Mouse (Mus musculus): ENCODE data around the gene Fkbp9.

The Fkbp9 gene

DNA sequence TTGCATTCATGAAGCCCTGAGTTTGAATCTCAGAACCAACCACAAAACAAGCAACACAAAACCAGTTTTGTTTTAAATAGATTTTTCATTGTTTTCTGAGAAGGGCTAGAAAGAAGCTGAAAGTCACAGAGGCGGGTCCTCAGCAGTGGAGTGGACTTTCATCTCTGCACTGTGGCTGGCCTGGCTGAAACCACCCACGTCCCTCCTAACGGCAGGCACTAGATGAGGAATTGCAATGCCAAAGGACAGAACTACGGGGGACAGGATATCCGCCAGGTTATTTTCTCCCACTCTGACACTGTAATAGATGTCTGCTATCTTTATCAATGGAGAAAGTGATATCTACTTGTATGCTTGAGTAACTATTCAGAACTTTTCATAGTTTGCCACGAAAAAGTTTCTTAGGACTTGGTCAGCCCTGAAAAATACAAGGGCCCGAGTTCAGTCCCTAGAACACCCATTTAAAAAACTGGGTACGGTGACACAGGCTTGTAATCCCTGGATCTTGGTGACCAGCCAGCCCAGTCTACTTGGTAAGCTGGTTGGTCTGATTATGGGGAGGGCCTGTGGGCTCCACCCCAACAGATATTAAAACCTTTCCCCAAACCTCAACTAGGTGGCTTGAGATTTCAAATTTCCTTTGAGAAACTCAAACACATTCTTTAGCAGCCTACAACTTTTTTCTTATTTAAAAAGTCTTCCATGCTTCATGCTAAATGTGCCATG lies 74.4 kb downstream of the Fkbp9 start:
- DNase-seq = peak; percentile 70 to 79

DNA sequence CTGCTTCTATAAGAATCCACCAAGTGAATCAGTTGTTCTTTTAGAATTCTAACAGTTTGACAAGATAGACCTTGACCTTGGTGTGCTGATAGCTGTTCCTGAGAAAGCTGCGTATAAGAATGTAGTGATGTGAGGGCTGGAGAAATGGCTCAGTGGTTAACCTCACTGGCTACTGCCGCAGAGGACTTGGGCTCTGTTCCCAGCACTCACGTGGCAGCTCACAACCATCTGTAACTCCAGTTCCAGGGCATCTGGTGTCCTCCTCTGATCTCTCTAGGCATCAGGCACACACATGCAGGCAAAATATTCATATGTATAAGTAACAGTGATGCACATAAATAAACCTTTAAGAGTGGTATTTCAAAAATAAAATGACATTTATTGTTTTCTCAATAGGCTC lies 76.1 kb downstream of the Fkbp9 start:
- DNase-seq = no peak

DNA sequence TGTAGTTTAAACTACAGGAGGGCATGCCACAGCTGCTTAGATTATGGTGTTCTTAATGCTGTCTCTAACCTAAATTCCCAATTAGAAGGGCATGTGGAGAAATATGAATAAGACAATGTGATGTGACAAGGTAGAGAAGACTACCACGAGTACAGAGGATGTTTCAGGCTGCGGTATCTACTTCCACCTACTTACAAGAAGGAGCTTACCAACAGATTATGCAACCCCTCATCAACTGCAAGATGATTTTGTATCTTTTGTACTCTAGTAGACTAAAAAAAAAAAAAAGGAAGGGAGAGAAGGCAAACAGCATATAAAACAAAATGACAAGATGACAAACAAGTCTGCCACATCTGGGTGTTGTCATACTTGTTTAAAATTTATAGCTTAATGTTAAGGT lies 76.5 kb downstream of the Fkbp9 start:
- no peak for DNase-seq

DNA sequence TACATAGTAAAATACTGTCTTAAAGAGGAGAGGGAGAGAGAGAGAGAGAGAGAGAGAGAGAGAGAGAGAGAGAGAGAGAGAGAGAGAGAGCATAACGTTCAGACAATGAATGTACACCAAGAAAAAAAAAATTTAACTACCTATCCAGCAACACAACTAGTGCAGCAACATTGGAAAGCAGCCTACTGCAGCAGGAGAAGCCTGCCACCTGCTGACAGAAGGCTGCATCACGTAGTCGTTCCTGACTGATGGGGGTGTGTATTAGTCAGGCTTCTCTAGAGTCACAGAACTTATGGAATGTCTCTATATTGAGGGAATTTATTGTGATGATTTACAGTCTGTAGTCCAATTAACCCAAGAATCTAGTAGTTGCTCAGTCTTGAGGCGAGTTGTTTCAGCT lies 77.1 kb downstream of the Fkbp9 start:
- peak; percentile 78 to 87 for DNase-seq

DNA sequence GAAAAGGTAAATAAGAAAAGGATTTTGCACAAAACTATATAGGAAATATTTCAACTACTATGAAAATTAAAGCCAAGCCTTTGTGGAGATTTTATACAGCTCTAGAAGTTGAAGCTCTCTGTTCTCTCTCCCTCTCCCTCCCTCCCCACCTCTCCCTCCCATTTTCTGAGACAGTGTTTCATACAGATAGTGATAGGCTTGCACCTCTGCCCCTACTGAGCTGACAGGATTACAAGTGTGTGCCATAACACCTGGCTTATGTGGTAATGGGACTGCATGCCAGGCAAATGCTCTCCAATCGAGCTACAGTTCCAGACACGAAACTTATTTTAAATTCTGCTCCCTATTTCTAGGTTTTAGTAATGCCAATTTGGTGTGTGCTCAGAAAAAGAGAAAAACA lies 79.1 kb downstream of the Fkbp9 start:
- no peak for DNase-seq

DNA sequence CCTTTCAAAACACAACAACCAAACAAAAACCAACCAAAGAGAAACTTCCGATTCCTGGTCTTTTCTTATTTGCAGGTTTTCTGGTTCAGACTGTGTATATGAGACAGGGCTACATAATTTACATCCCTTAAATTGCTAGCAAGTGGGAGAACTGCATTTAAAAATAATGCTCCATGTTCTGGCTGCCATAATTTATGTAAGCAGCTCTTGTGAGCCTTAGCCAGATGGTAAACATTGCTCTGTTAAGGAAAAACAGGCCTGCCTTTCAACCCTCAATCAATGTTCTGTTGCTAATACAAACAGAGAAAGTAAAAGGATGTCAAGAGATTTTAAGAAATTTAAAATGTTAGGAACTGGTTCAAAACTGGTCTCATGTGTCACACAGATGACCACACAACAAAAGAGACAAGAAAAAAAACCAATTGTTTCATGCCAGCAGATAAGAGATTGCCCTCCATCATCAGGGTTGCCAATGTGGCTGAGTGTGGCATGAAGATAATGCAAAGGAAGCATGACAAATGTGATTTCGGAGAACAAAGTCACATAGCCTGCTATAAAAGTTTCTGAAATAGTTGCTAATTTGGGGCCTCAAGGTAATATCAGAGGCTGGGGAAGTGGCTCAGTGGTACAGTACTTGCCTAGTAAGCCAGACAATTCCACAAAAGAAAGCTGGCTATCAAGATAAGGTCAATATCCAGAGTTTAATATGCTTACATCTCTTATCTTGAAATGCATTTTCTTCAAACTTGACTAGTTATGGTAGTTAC lies 81.4 kb downstream of the Fkbp9 start:
- no peak for DNase-seq

DNA sequence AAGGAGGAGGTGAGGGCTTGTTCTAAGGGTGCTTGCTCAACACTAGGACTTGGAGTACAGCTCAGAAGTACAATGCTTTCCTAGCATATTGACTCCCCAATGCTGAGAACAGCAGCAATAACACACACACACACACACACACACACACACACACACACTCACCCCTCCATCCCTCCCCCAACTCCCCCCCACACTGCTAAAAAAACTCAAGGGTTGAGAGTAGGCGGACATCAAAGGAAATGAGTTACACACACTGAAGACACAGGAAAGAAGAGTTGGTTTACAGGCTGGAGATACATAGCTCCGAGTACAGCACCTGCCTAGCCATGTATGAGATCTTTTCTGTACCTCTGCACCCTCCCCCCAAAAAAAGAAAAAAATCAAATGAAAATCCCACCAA lies 84.4 kb downstream of the Fkbp9 start:
- no peak for DNase-seq

DNA sequence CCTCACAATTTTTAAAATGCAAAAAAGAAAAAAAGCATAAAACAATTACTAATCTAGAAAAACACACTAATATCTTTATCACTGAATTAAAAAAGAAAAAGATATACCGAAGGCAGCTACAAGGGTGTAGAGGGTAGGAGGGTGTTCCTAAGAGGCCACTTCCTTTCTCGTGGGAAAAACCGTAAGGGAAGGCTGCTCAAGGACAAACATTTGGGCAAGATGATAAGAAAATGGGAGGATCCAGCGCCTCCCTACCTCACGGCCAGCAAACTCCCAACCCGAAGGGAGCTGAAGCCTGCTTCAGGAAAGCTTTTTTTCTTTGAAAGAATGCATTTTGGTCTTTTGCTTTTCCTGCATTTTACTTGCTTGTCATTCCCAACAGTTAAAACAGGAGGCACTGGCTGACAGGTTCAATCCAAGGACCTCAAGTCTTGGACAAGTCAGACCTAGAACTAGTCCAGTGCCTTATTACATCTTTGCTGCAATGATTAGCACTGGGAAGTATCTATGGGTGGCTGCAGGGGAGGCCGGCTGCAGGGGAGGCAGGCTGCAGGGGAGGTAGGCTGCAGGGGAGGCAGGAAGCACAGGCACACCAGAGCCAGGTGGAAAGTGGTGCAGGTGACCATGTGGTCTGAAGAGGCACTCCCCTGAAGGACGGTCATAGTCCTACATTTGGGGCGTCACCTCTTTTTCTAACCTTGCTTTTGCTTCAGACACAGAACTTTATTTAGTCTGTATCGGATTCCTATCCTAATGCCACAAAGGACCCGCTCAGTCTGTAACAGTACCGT lies 85.9 kb downstream of the Fkbp9 start:
- DNase-seq = no peak

DNA sequence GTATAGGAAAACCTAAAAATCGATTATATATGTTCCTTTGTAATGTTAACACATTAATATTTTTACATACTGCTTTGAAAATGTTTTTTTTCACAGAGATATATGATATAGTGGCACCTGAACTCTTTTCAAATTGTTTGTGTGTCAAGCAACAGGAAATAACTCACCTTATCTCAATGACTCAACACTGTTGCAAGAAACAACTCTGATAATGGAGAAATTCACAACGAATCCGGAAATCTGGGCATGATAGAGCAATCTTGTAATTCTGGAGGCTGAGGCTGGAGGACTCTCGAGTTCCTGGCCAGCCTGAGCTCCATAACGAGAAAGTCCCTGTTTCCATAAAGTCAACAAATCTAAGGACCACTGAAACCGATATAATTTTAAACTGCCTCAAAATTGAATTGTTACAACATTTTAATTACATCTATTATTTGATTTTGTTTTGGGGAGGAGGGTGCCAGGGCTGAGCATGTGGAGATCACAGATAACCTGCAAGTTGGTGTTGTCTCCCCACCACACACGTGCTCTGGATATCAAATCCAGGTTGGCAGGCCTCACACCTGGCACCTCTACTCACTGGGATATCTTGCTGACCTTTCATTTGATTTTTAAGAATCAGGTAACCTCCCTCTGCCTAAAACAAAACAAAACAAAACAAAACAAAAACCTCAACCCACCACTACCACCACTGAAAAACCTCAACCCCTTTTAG lies 87.6 kb downstream of the Fkbp9 start:
- DNase-seq = no peak

DNA sequence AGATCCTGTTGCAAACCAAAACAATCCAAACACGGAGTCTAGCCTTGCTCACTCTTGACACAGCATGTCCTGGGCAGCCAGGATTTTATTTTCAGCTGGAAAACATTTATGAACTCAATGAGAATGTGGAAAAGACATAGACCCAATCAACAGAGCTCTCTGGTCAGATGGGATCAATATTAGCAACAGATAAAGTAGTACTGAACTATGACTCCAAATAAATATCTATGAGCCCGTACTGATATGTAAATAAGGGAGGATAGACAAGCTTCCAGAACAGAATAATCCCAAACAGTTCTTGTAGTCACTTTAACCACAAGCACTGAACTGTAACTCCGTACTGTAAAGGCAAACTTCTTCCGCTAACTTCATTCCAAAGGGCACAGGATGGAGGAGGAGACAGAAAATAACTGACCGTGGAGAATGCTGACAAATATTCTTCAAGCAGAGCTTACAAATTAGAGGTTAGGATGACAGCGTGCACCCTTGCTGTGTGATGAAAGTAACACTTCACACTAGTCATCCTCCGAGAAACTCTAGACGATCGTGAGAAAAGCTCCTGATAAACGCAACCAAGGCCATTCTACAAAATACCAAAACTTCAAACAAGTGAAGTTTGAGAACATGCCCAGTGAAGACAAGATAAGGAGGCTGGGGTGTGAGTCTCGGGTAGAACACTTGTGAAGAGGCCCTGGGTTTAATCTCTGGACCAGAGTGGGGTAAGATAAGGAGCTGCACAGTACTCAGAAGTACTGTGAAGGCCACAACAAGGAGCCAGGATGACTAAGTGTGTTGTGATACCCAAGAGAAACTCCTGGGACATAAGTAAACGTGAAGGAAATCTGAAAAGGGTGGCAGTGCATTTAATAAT lies 88.6 kb downstream of the Fkbp9 start:
- peak; percentile 56 to 82 for DNase-seq

DNA sequence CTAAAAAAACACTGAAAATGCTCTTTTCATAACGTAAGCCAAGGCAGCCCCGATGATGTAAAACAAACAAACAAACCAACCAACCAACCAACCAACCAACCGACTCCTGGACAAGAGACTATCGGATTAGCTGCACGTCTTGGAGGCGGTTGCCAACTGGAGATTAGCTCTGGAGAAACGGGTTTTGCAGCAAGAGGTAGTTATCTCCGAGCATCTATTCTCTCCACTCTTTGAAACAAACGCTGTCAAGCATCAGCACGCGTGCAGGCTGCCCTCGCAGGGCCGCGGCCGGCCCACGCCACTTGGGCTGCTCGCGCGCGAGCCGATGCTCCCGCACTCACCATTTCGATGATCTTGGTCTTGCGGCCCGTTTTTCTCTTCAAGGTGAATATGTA lies 91.5 kb downstream of the Fkbp9 start:
- no peak for DNase-seq

DNA sequence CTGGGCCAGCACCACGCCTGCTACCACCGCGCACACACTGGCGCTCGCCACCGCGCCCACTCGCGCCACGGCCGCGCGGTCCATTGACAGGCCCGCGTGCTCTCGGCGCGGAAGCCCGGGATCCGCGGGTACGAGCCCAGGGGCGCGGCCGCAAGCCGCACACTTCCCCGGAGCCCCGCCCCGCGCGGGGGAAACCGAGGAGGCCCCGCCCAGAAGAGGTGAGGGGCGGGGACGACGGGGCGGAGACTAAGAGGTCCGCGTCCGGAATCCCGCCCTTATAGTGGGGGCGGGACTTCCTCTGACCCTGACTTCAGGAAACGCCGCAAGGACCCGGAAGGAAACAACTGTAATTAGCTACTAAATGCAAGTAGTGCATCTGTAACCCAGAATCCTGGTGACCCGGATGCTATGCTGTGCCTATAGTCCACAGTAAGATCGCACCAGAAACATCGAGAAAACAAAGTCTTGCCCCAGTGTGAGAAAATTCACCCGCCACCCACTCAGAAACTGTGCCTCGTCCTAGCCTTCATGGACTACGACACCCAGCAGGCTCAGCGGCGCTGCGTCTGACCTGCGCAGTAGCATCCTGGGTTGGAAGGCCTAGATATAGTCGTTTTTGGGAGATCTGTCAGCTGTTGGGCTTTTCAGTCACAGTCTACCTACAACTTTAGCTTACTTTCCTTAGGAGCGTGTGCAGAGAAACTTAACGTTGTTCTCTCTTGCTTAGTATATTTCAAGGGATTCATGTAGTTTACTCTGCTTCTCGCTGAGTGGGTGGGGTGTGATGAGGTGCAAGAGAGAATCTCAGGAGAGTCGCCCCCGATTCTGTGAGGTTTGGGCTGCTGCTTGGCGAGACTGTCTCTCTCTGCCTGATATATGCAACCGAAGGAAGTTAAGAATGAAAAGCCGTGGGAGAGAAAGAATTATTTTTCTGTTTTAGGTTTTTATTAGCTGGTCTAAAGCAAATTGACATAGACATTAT lies 92.2 kb downstream of the Fkbp9 start, which contains the start of the genes Nt5c3 and Vmn1r4:
Nt5c3 (minus strand) TSS at position 207 of the 982 bp plus-strand sequence.
Vmn1r4 (plus strand) TSS at position 290 of the 982 bp plus-strand sequence.
- DNase-seq = peak; percentile 95 to 97

All from kidney, postnatal 36 days (tissue).